Mouse (Mus musculus) leukemia stem cell, adult 10-12 weeks (primary cell): ENCODE results near the gene Ddx58. TPM values are rescaled to one million over a fixed set of nuclear protein-coding genes. Genes with fewer than 3 reads are reported as not detected.

Experiments used
- polyA plus RNA-seq: library from polyadenylated mRNA; stranded (reverse); fragments of >175 nt; gene quantifications from 2 replicates; pipeline ENCODE4 v1.2.3, GENCODE M21; 2012; ENCODE audit warnings: low replicate concordance

The Ddx58 gene
- polyA plus RNA-seq: 0.37 and 1.3 TPM in 2 replicates

GRCm38 (mm10) chr4:40239409-40240271, at the start of gene Ddx58:
Gene Ddx58 (minus strand): TSS chr4:40239828.

GRCm38 (mm10) chr4:40279276-40279900, 39.8 kb upstream of the Ddx58 start, which contains the start of gene Ndufb6:
Gene Ndufb6 (minus strand): TSS chr4:40279421.

GRCm38 (mm10) chr4:40269430-40270032, 29.9 kb upstream of the Ddx58 start, which contains the start of the genes Smim27 and Topors:
Gene Smim27 (plus strand): TSS chr4:40269579.
Gene Topors (minus strand): TSS chr4:40269850.

Other genes starting within 250 kb of the Ddx58 start
- 3.5 and 5.9 TPM in 2 replicates for gene Aco1, start 96.7 kb downstream of the Ddx58 start, polyA plus RNA-seq
- 9.6 and 13.6 TPM in 2 replicates for gene Smim27, start 29.8 kb upstream of the Ddx58 start, polyA plus RNA-seq
- gene Topors, start 30.0 kb upstream of the Ddx58 start, polyA plus RNA-seq: 5.7 and 11.9 TPM in 2 replicates
- 76.7 and 117 TPM in 2 replicates for gene Ndufb6, start 39.6 kb upstream of the Ddx58 start, polyA plus RNA-seq
- 0.39 and 1.1 TPM in 2 replicates for gene Tmem215, start 232.4 kb upstream of the Ddx58 start, polyA plus RNA-seq